Comparison of ENCODE assay signal across 8 mouse cellular contexts in the genomic region with DNA sequence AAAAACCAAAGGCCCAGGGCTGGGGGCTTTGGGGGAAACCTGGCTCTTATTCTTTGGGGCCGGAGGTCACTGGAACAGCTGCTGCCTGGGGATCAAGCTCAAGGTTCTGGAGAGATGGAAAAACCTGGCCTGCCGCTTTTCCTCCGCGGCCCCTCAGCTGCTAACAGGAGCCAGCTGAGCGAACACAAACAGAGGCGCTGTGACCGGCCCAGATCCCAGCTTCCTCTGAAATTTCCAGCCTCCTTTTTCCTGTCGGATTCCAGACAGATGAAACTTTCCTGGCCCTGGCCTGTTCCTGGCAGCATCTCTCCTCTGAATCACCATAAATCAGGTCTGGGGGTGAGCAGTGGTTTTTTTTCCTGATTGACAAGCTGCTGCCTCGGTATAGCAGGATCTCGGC. TPM values are rescaled to one million over a fixed set of nuclear protein-coding genes. Genes with fewer than 3 reads are reported as not detected.
DNase-seq lines count a peak whose midpoint lies in the region; ATAC-seq and TF ChIP-seq lines count a peak whose summit lies in the region.

No protein-coding gene starts in this region.

- H3K4me3 ChIP-seq in embryonic facial prominence, embryonic 10.5 days = peak overlapping the region; percentile 32; the same call in 1 of the 2 replicates
- H3K4me3 ChIP-seq in heart, embryonic 14.5 days (ENCODE audit: control insufficient read depth in 1 of 2, insufficient read depth in 1 of 2, low read depth in 1 of 2, low read length in 2 of 2) = no peak overlapping the region
- H3K4me3 ChIP-seq in thymus, adult 2 months (ENCODE audit: control insufficient read depth, insufficient read depth, low read length) = no peak overlapping the region

- H3K36me3 ChIP-seq in embryonic facial prominence, embryonic 10.5 days (replicated peaks) = no peaks in the 10 kb centered on the region
- no peaks in the 10 kb centered on the region for H3K36me3 ChIP-seq in heart, embryonic 14.5 days (ENCODE audit: control insufficient read depth, insufficient read depth, low read length)
- no peaks in the 10 kb centered on the region for H3K36me3 ChIP-seq in thymus, adult 2 months (ENCODE audit: control insufficient read depth, insufficient read depth, low read length)

- H3K9me3 ChIP-seq in embryonic facial prominence, embryonic 10.5 days = no peaks in the 10 kb centered on the region
- H3K9me3 ChIP-seq in heart, embryonic 14.5 days (ENCODE audit: control insufficient read depth, low read length) = no peaks in the 10 kb centered on the region

- no peak for TF ChIP-seq CTCF in thymus, adult 2 months (IDR thresholded peaks at IDR 0.05; ENCODE audit: borderline replicate concordance, control insufficient read depth, extremely low read depth, insufficient read depth, low read length, poor library complexity)

- H3K4me2 ChIP-seq in heart, embryonic 14.5 days (ENCODE audit: low read length) = peak overlapping the region; percentile 27; the same call in 1 of the 2 replicates

- DNase-seq in NIH3T3 (ENCODE audit: low read depth) = peak; percentile 91
- peak; percentile 83 for DNase-seq in embryonic facial prominence, embryonic 10.5 days (ENCODE audit: low spot score)
- peak; percentile 77 for DNase-seq in kidney, postnatal 10 days
- peak; percentile 68 for DNase-seq in retina, postnatal 1 day
- no peak for DNase-seq in spleen, postnatal 36 days (ENCODE audit: low spot score in 2 of 2)
- no peak for DNase-seq in thymus, adult 2 months

- peak overlapping the region; percentile 48 for H3K9ac ChIP-seq in heart, embryonic 14.5 days (ENCODE audit: low read length)

- no peaks in the 10 kb centered on the region for H3K27me3 ChIP-seq in embryonic facial prominence, embryonic 10.5 days (replicated peaks; ENCODE audit: low read depth, poor library complexity, severe bottlenecking)
- H3K27me3 ChIP-seq in heart, embryonic 14.5 days (ENCODE audit: control insufficient read depth, insufficient read depth, low read length) = no peaks in the 10 kb centered on the region
- no peaks in the 10 kb centered on the region for H3K27me3 ChIP-seq in thymus, adult 2 months (ENCODE audit: control insufficient read depth, insufficient read depth, low read length)

- 18% methylated on average over 10 of the region's 10 CpGs for WGBS in embryonic facial prominence, embryonic 10.5 days
- 21% methylated on average over 10 of the region's 10 CpGs for WGBS in heart, embryonic 14.5 days
- WGBS in thymus, adult 2 months = 76% methylated on average over 10 of the region's 10 CpGs

- peak; percentile 57 for ATAC-seq in heart, embryonic 14.5 days (ENCODE audit: insufficient number of reproducible peaks, insufficient read depth, low FRiP score, low read depth)
- ATAC-seq in megakaryocyte progenitor cell, adult 5-6 weeks (replicated peaks; ENCODE audit: poor library complexity) = no peak

- peak overlapping the region; percentile 78 for H3K27ac ChIP-seq in embryonic facial prominence, embryonic 10.5 days (replicated peaks)
- H3K27ac ChIP-seq in heart, embryonic 14.5 days (replicated peaks in 1 of 2; ENCODE audit: control insufficient read depth in 1 of 2, insufficient read depth in 1 of 2, low read depth in 2 of 2, low read length in 2 of 2) = peak overlapping the region; percentile 85 to 89
- no peak overlapping the region for H3K27ac ChIP-seq in thymus, adult 2 months (ENCODE audit: control insufficient read depth, insufficient read depth, low read length)

- no peak for TF ChIP-seq POLR2A in thymus, adult 2 months (IDR thresholded peaks at IDR 0.05; ENCODE audit: control insufficient read depth, extremely low read depth, insufficient read depth, low read length, poor library complexity)

- H3K4me1 ChIP-seq in embryonic facial prominence, embryonic 10.5 days = peaks cover 46% of the 10 kb centered on the region
- peaks cover 16 to 22% of the 10 kb centered on the region in 2 experiments for H3K4me1 ChIP-seq in heart, embryonic 14.5 days (ENCODE audit: control insufficient read depth in 2 of 2, insufficient read depth in 2 of 2, low read length in 2 of 2)
- no peaks in the 10 kb centered on the region for H3K4me1 ChIP-seq in thymus, adult 2 months (replicated peaks; ENCODE audit: control insufficient read depth, insufficient read depth, low read length)

RNA-seq across cellular contexts. Expression of a gene that starts 44.9 kb away (rescaled TPM):
- polyA plus RNA-seq in embryonic facial prominence, embryonic 10.5 days (2016; fragmentation: Nextera tagmentation; extraction: Ambion mirVana) = 15.9 and 18.9 TPM in 2 replicates
- 4.0 and 4.8 TPM in 2 replicates for polyA plus RNA-seq in heart, embryonic 14.5 days (2014; fragmentation: Nextera tagmentation; extraction: Ambion mirVana)
- 0.05 TPM in 1 of 2 replicates, not detected in the other for total RNA-seq in megakaryocyte progenitor cell, adult 5-6 weeks (2015)
- not detected in 2 replicates for total RNA-seq in megakaryocyte progenitor cell, adult 5-6 weeks (2017)
- polyA plus RNA-seq in thymus, adult 2 months (2012; rRNA removed) = 1.5 and 1.9 TPM in 2 replicates

Comparison
In these comparisons a context has a peak if more than half of its experiments do, and no peak if none do; other contexts are left out.
1. DNase-seq: peak in NIH3T3 (single experiment), embryonic facial prominence, embryonic 10.5 days (single experiment), kidney, postnatal 10 days (single experiment) and retina, postnatal 1 day (single experiment); none in spleen, postnatal 36 days (0 of 2) and thymus, adult 2 months (single experiment).